Mouse (Mus musculus) stomach, embryonic 16.5 days (tissue): ENCODE data around the gene Lrig1. TPM values are rescaled to one million over a fixed set of nuclear protein-coding genes. Genes with fewer than 3 reads are reported as not detected.
A peak's percentile ranks its signal among the peaks of the same experiment; 100 is the strongest.

Experiments used
- ATAC-seq: fragments of 200-750 bp; cut with Nextera tagmentation; 2 replicates; pipeline ENCODE4 v1.8.0; 2017; ENCODE audit warnings: moderate number of reproducible peaks, moderate TSS enrichment; ENCODE audit not compliant: insufficient read depth, low FRiP score
- H3K27ac ChIP-seq: fragments of 300-500 bp; sonication (generic); 2 replicates; pipeline ENCODE4 v1.5.1; 2014; ENCODE audit warnings: low read length
- H3K27me3 ChIP-seq: fragments of 300-500 bp; sonication (generic); 2 replicates; pipeline ENCODE4 v1.6.1; 2014; ENCODE audit warnings: low read length, control low read depth, mixed read lengths; ENCODE audit not compliant: control insufficient read depth, insufficient read depth
- H3K36me3 ChIP-seq: fragments of 300-500 bp; sonication (generic); 2 replicates; pipeline ENCODE4 v1.6.1; 2014; ENCODE audit warnings: low read length; ENCODE audit not compliant: control insufficient read depth, insufficient read depth
- H3K4me1 ChIP-seq: fragments of 300-500 bp; sonication (generic); 2 replicates; pipeline ENCODE4 v1.6.1; 2014; ENCODE audit warnings: low read length, control low read depth, mixed read lengths; ENCODE audit not compliant: control insufficient read depth, insufficient read depth
- H3K4me2 ChIP-seq: fragments of 300-500 bp; sonication (generic); 2 replicates; pipeline ENCODE4 v1.6.1; 2014; ENCODE audit warnings: low read depth, low read length, mixed read lengths
- H3K4me3 ChIP-seq: fragments of 300-500 bp; sonication (generic); replicated peaks from 2 replicates; pipeline ENCODE4 v1.5.1; 2014; ENCODE audit warnings: mild to moderate bottlenecking, low read length
- H3K9ac ChIP-seq: fragments of 300-500 bp; sonication (generic); 2 replicates; pipeline ENCODE4 v1.6.1; 2014; ENCODE audit warnings: low read length
- H3K9me3 ChIP-seq: fragments of 300-500 bp; sonication (generic); replicated peaks from 2 replicates; pipeline ENCODE4 v1.6.1; 2016; ENCODE audit warnings: low read length, control low read depth; ENCODE audit not compliant: control insufficient read depth
- WGBS: fragments of 180-500 bp; shearing (Covaris S2); extraction: QIAGEN DNeasy Blood & Tissue Kit; methylation state at CpG from one replicate; pipeline ENCODE4 v1.1.7; 2014; 5-methylcytosine and 5-hydroxymethylcytosine counted together
- polyA plus RNA-seq: library from polyadenylated mRNA; unstranded; fragments of >200 nt; fragmentation: Nextera tagmentation; extraction: Ambion mirVana; gene quantifications from 2 replicates; pipeline ENCODE4 v1.2.1, GENCODE M21; 2015

Lrig1 gene
- polyA plus RNA-seq, 1 experiment from 2014 or later: 18.3 TPM

- peak overlapping the region; percentile 44 for H3K4me2 ChIP-seq
- WGBS: 44% methylated on average over 6 of the region's 6 CpGs
- H3K9me3 ChIP-seq: no peaks in the 10 kb centered on the region
- H3K27ac ChIP-seq: peak overlapping the region; percentile 79
- ATAC-seq: no peak
- peak overlapping the region; percentile 54; the same call in 1 of the 2 replicates for H3K9ac ChIP-seq
- H3K36me3 ChIP-seq: no peaks in the 10 kb centered on the region
- no peak overlapping the region for H3K4me3 ChIP-seq
- peaks cover 88% of the 10 kb centered on the region for H3K4me1 ChIP-seq
- no peaks in the 10 kb centered on the region for H3K27me3 ChIP-seq
Measured at GRCm38 (mm10) chr6:94682270-94682618, 17.7 kb downstream of the Lrig1 start.

- peak overlapping the region; percentile 79 for H3K27ac ChIP-seq
- 17% methylated on average over 15 of the region's 15 CpGs for WGBS
Measured at GRCm38 (mm10) chr6:94681446-94682269, 18.3 kb downstream of the Lrig1 start.

GRCm38 (mm10) chr6:94680760-94681445 is 19.1 kb downstream of the Lrig1 start:
- Histone ChIP-seq H3K9me3 (no peaks in the 10 kb centered on the region), H3K4me3 (no peak overlapping the region), H3K9ac (0 out of 2 replicates have a peak overlapping the region, but pooled peaks have one; percentile 4), H3K36me3 (no peaks in the 10 kb centered on the region), H3K4me1 (peaks cover 89% of the 10 kb centered on the region), H3K27me3 (no peaks in the 10 kb centered on the region), H3K27ac (peak overlapping the region; percentile 79), H3K4me2 (peak overlapping the region; percentile 44)
- WGBS: 44% methylated on average over 5 of the region's 5 CpGs
- ATAC-seq: no peak

More at GRCm38 (mm10) chr6:94681446-94682269, 18.3 kb downstream of the Lrig1 start:
- Histone ChIP-seq H3K4me1 (peaks cover 88% of the 10 kb centered on the region), H3K9ac (peak overlapping the region; percentile 60), H3K27me3 (no peaks in the 10 kb centered on the region), H3K4me2 (peak overlapping the region; percentile 44), H3K9me3 (no peaks in the 10 kb centered on the region), H3K4me3 (peak overlapping the region; percentile 18), H3K36me3 (no peaks in the 10 kb centered on the region)
- ATAC-seq: no peak

- H3K4me2 ChIP-seq: peak overlapping the region; percentile 42; the same call in 1 of the 2 replicates
- ATAC-seq: no peak
- no peaks in the 10 kb centered on the region for H3K36me3 ChIP-seq
- peaks cover 88% of the 10 kb centered on the region for H3K4me1 ChIP-seq
- H3K27ac ChIP-seq: no peak overlapping the region; the same call in 1 of the 2 replicates
- no peak overlapping the region for H3K9ac ChIP-seq
- H3K27me3 ChIP-seq: no peaks in the 10 kb centered on the region
- WGBS: 65% methylated on average over 1 of the region's 1 CpGs
- no peaks in the 10 kb centered on the region for H3K9me3 ChIP-seq
- no peak overlapping the region for H3K4me3 ChIP-seq
Measured at GRCm38 (mm10) chr6:94679249-94679648, 20.7 kb downstream of the Lrig1 start.

GRCm38 (mm10) chr6:94678377-94679164 is 21.4 kb downstream of the Lrig1 start:
- H3K36me3 ChIP-seq: no peaks in the 10 kb centered on the region
- no peak for ATAC-seq
- H3K4me3 ChIP-seq: no peak overlapping the region
- peak overlapping the region; percentile 42 for H3K4me2 ChIP-seq
- WGBS: 29% methylated on average over 6 of the region's 6 CpGs
- H3K27ac ChIP-seq: peak overlapping the region; percentile 90
- H3K27me3 ChIP-seq: no peaks in the 10 kb centered on the region
- peaks cover 88% of the 10 kb centered on the region for H3K4me1 ChIP-seq
- no peaks in the 10 kb centered on the region for H3K9me3 ChIP-seq
- H3K9ac ChIP-seq: peak overlapping the region; percentile 54

- Histone ChIP-seq H3K4me1 (peaks cover 81% of the 10 kb centered on the region), H3K27ac (peak overlapping the region; percentile 90), H3K9ac (peak overlapping the region; percentile 27; the same call in 1 of the 2 replicates), H3K4me2 (peak overlapping the region; percentile 42), H3K27me3 (no peaks in the 10 kb centered on the region), H3K36me3 (no peaks in the 10 kb centered on the region), H3K4me3 (no peak overlapping the region; the same call in 1 of the 2 replicates), H3K9me3 (no peaks in the 10 kb centered on the region)
- ATAC-seq: no peak
- WGBS: 13% methylated on average over 3 of the region's 3 CpGs
Measured at GRCm38 (mm10) chr6:94677448-94677847, 22.5 kb downstream of the Lrig1 start.

- H3K27ac ChIP-seq: peak overlapping the region; percentile 90
- peaks cover 75% of the 10 kb centered on the region for H3K4me1 ChIP-seq
- H3K4me3 ChIP-seq: peak overlapping the region; percentile 18; the same call in 1 of the 2 replicates
- H3K9ac ChIP-seq: 0 out of 2 replicates have a peak overlapping the region, but pooled peaks have one; percentile 27
- H3K27me3 ChIP-seq: no peaks in the 10 kb centered on the region
- no peaks in the 10 kb centered on the region for H3K9me3 ChIP-seq
- H3K4me2 ChIP-seq: peak overlapping the region; percentile 42
- no peaks in the 10 kb centered on the region for H3K36me3 ChIP-seq
- peak; percentile 63; the same call in 1 of the 2 replicates for ATAC-seq
- 37% methylated on average over 3 of the region's 3 CpGs for WGBS
Measured at GRCm38 (mm10) chr6:94676840-94677239, 23.1 kb downstream of the Lrig1 start.

- H3K27ac ChIP-seq: peak overlapping the region; percentile 82
- H3K9me3 ChIP-seq: no peaks in the 10 kb centered on the region
- H3K27me3 ChIP-seq: no peaks in the 10 kb centered on the region
- 0 out of 2 replicates have a peak overlapping the region, but pooled peaks have one; percentile 14 for H3K9ac ChIP-seq
- ATAC-seq: no peak
- peak overlapping the region; percentile 42 for H3K4me2 ChIP-seq
- H3K4me3 ChIP-seq: 0 out of 2 replicates have a peak overlapping the region, but pooled peaks have one; percentile 18
- no peaks in the 10 kb centered on the region for H3K36me3 ChIP-seq
- WGBS: 43% methylated on average over 7 of the region's 7 CpGs
- H3K4me1 ChIP-seq: peaks cover 70% of the 10 kb centered on the region
Measured at GRCm38 (mm10) chr6:94676300-94676699, 23.7 kb downstream of the Lrig1 start.
